Mouse (Mus musculus) kidney, embryonic 15.5 days (tissue): ENCODE measurements around the gene Kcnn4. TPM values are rescaled to one million over a fixed set of nuclear protein-coding genes. Genes with fewer than 3 reads are reported as not detected.

Source experiments
- ATAC-seq: fragments of 200-750 bp; cut with Nextera tagmentation; replicated peaks from 2 replicates; pipeline ENCODE4 v1.8.0; 2017; ENCODE audit warnings: moderate TSS enrichment; ENCODE audit not compliant: low FRiP score
- H3K27ac ChIP-seq: fragments of 300-500 bp; sonication (generic); 2 replicates; pipeline ENCODE4 v1.5.1; 2015; ENCODE audit warnings: mild to moderate bottlenecking, inconsistent platforms
- H3K27me3 ChIP-seq: fragments of 300-500 bp; sonication (generic); 2 replicates; pipeline ENCODE4 v1.6.1; 2015; ENCODE audit warnings: inconsistent platforms
- H3K36me3 ChIP-seq: fragments of 300-500 bp; sonication (generic); 2 replicates; pipeline ENCODE4 v1.6.1; 2015; ENCODE audit warnings: inconsistent platforms
- H3K4me1 ChIP-seq: fragments of 300-500 bp; sonication (generic); 2 replicates; pipeline ENCODE4 v1.6.1; 2015; ENCODE audit warnings: inconsistent platforms
- H3K4me2 ChIP-seq: fragments of 300-500 bp; sonication (generic); 2 replicates; pipeline ENCODE4 v1.6.1; 2015; ENCODE audit warnings: moderate library complexity, mild to moderate bottlenecking, inconsistent platforms
- H3K4me3 ChIP-seq: fragments of 300-500 bp; sonication (generic); replicated peaks from 2 replicates; pipeline ENCODE4 v1.5.1; 2015; ENCODE audit warnings: mild to moderate bottlenecking, inconsistent platforms
- H3K9ac ChIP-seq: fragments of 300-500 bp; sonication (generic); 2 replicates; pipeline ENCODE4 v1.6.1; 2015; ENCODE audit warnings: mild to moderate bottlenecking, inconsistent platforms
- H3K9me3 ChIP-seq: fragments of 300-500 bp; sonication (generic); replicated peaks from 2 replicates; pipeline ENCODE4 v1.6.1; 2016; ENCODE audit warnings: inconsistent platforms
- WGBS: fragments of 180-500 bp; shearing (Covaris S2); methylation state at CpG from one replicate; pipeline ENCODE4 v1.1.7; 2015; ENCODE audit warnings: mixed read lengths; 5-methylcytosine and 5-hydroxymethylcytosine counted together
- polyA plus RNA-seq: library from polyadenylated mRNA; unstranded; fragments of >200 nt; fragmentation: Nextera tagmentation; extraction: Ambion mirVana; gene quantifications from 2 replicates; pipeline ENCODE4 v1.2.1, GENCODE M21; 2015

Kcnn4 gene
- polyA plus RNA-seq, 1 experiment from 2014 or later, result 5.5 TPM

DNA sequence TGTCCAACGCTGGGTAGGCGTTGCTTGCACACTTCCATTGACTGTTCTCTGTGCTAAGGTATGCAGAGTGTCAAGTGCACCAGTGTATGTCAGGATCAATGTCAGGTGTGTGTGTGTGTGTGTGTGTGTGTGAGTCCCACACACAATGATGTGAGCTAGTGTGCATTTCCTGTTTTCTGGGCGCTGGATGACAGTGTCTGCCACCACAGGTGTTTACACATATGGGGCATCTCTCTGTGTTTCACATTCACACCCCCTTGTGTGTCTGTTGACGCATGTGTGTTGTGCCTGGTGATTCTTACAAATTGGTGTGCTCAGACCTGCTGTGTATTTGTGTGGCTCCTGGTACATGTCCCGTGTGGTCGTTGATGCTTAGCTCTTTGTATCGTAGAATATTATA is 1.1 kb upstream of the Kcnn4 start:
- WGBS, result 94% methylated on average over 7 of the region's 7 CpGs
- Histone ChIP-seq H3K27ac (no peak overlapping the region), H3K4me3 (no peak overlapping the region), H3K9me3 (no peaks in the 10 kb centered on the region), H3K36me3 (no peaks in the 10 kb centered on the region), H3K9ac (no peak overlapping the region), H3K4me2 (no peak overlapping the region), H3K27me3 (no peaks in the 10 kb centered on the region), H3K4me1 (peaks cover 25% of the 10 kb centered on the region)
- ATAC-seq, result no peak

DNA sequence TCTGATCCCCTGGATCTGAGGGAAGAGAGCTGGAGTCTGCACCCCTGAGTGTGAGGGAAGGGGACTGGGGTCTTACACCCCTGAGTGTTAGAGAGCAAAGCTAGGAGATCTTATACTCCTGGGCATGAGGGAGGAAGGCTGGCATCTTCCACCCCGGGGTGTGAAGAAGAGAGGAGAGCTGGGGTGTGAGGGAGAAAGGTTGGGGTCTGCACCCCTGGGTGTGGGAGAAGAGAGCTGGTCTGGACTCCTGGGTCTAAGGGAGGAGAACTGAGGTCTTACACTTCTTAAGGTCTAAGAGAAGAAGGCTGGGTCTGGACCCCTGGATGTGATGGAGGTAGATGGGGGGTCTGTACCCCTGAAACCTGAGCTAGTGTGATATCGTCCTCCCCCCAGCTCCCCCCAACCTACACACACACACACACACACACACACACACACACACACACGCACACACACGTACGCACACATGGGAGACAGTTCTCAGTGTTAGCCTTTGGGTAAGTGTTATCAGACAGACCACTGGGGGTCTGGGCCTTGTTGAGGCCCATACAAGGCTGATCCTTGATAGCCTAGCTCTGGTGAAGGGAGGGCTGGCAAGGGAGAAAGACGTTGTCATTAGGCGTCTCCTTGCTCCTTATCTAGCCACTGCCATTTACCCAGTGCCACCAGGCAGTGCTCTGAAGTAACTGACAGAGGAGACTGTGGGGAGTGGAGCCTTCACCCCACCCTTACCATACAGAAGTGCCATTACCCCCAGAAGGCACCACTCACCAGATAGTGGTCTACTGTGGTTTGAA is 1.1 kb downstream of the Kcnn4 start:
- H3K9me3 ChIP-seq, result no peaks in the 10 kb centered on the region
- no peaks in the 10 kb centered on the region for H3K36me3 ChIP-seq
- WGBS, result 83% methylated on average over 7 of the region's 7 CpGs
- H3K9ac ChIP-seq, result no peak overlapping the region
- H3K4me2 ChIP-seq, result peak overlapping the region; percentile 27
- H3K4me1 ChIP-seq, result peaks cover 27% of the 10 kb centered on the region
- peak overlapping the region; percentile 17; the same call in 1 of the 2 replicates for H3K4me3 ChIP-seq
- H3K27me3 ChIP-seq, result no peaks in the 10 kb centered on the region
- no peak overlapping the region for H3K27ac ChIP-seq
- peak; percentile 69 for ATAC-seq

DNA sequence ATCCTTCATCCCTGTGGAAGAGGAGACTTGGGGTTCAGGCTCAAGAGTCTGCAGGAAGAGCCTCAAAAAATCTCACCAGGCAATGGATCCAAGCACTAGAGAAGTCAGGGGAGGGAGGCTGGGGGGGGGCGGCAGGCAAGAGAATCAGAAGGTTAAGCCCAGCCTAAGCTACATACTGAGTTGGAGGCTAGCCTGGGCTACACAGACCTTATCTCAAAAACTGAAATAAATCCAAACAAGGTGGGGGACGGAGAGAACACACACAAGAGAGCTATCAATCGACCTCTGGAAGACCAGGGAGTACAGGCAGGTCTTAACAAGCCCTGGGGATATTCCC is 1.7 kb downstream of the Kcnn4 start:
- no peak for ATAC-seq
- no peak overlapping the region for H3K27ac ChIP-seq
- no peaks in the 10 kb centered on the region for H3K36me3 ChIP-seq
- 78% methylated on average over 3 of the region's 3 CpGs for WGBS
- no peak overlapping the region for H3K9ac ChIP-seq
- H3K4me2 ChIP-seq, result no peak overlapping the region
- no peak overlapping the region for H3K4me3 ChIP-seq
- peaks cover 30% of the 10 kb centered on the region for H3K4me1 ChIP-seq
- H3K9me3 ChIP-seq, result no peaks in the 10 kb centered on the region
- H3K27me3 ChIP-seq, result no peaks in the 10 kb centered on the region

DNA sequence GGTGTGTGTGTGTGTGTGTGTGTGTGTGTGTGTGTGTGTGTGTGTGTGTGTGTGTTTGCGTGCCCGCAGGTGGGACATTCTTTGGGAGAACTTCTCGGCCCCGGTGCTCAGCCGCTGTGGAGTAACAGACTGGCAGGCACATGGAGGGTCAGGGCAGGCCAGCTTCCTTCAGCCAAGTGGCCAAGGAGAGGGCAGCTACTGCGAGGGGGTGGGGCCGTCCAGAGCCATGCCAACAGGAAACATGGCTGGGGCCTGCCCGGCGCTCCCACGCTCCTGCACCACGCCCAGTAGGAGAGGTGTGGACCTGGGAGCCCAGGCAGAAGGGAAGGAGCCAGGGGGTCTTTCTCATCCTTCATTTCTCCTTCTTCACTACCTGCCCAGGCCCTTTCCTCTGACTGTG is 2.2 kb downstream of the Kcnn4 start:
- Histone ChIP-seq H3K4me3 (no peak overlapping the region), H3K27me3 (no peaks in the 10 kb centered on the region; the same call in 1 of the 2 replicates), H3K9me3 (no peaks in the 10 kb centered on the region), H3K4me2 (no peak overlapping the region), H3K4me1 (peaks cover 36% of the 10 kb centered on the region), H3K27ac (no peak overlapping the region), H3K9ac (no peak overlapping the region), H3K36me3 (no peaks in the 10 kb centered on the region)
- 74% methylated on average over 11 of the region's 11 CpGs for WGBS
- ATAC-seq, result no peak

DNA sequence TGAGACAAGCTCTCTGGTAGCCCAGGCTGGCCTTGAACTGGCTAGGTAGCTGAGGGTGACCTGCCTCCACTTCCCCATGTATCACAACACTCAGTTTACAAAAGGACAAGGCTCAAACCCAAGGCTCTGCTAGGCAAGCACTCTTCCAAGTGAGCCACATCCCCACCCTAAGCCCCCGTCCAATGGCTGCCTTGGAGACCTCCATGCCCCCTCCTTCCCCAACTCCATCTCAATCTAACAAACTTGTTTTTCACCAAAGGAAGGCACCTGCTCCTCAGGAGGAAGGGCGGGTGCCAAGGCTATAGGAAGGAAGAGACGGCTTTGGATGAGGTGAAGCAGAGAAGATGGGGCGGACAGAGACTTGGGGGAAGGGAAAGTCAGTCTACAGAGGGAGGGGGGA is 2.7 kb downstream of the Kcnn4 start:
- ATAC-seq, result no peak
- no peaks in the 10 kb centered on the region for H3K9me3 ChIP-seq
- H3K9ac ChIP-seq, result no peak overlapping the region
- 76% methylated on average over 4 of the region's 4 CpGs for WGBS
- H3K27ac ChIP-seq, result 0 out of 2 replicates have a peak overlapping the region, but pooled peaks have one; percentile 18
- no peak overlapping the region for H3K4me3 ChIP-seq
- no peaks in the 10 kb centered on the region; the same call in 1 of the 2 replicates for H3K27me3 ChIP-seq
- H3K4me1 ChIP-seq, result peaks cover 38% of the 10 kb centered on the region
- no peaks in the 10 kb centered on the region for H3K36me3 ChIP-seq
- no peak overlapping the region for H3K4me2 ChIP-seq

DNA sequence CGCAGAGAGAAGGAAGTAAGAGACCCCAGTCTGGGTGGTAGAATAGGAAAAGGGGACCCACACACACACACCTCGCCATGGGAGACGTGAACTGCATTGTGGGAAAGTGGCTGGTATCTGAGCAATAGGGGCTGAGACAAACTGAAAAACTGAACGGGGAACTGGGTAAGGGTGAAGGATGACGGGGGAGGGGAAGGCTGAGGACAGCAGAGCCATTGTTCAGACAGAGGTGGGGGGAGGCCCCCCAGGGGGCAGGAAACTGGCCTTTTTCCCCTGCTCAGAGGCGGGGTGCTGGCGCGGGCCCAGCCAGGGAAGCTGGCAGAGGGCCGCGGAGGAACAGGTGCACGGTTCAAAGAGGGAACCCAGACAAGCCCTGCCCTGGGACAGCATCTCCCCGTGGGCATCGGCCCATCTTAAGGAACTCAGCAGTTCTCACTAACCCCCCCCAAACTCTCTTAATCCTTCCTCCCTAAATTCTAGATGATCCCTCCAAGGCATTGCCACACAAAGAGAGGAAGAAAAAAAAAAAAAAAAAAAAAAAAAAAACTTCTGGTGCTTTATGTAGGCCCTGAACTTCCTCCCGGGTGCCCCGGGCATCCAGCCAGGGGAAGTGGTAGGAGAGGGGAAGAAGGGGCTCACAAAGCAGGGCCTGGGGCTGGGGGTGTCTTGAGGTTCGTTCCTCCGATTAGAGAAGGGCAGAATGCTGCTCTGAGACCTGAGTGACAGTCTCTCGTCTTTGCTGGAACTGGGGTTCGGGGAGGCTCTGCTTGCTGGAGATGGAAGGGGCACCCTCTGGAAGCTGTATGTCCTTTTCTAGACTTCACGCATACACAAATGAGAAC is 3.7 kb downstream of the Kcnn4 start:
- peak overlapping the region; percentile 64 for H3K27ac ChIP-seq
- no peaks in the 10 kb centered on the region for H3K9me3 ChIP-seq
- peaks cover 41% of the 10 kb centered on the region for H3K4me1 ChIP-seq
- ATAC-seq, result peak; percentile 16; the same call in 1 of the 2 replicates
- H3K4me2 ChIP-seq, result no peak overlapping the region
- 40% methylated on average over 20 of the region's 20 CpGs for WGBS
- H3K36me3 ChIP-seq, result no peaks in the 10 kb centered on the region
- no peak overlapping the region for H3K9ac ChIP-seq
- H3K4me3 ChIP-seq, result no peak overlapping the region
- H3K27me3 ChIP-seq, result no peaks in the 10 kb centered on the region; the same call in 1 of the 2 replicates

DNA sequence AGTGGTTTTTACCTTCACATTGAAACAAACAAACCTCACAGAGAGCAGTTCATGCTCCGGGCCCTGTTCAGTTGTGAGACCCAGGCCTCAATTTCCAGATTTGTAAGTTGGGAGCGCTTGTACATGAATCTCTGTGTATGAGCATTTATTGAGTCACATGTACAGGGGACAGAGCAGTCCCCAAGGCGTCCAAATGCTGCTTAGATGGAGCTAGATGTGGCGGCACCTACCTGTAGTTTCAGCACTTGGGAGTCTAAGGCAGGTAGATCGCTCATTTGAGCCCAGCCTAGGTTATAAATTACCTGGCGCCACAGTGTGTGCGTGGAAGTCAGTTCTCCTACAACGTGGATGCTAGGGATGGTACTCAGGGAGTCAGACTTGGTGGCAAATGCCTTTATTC is 6.4 kb downstream of the Kcnn4 start:
- Histone ChIP-seq H3K4me2 (peak overlapping the region; percentile 68), H3K4me3 (no peak overlapping the region), H3K9me3 (no peaks in the 10 kb centered on the region), H3K4me1 (peaks cover 38% of the 10 kb centered on the region), H3K27ac (no peak overlapping the region), H3K9ac (no peak overlapping the region), H3K36me3 (no peaks in the 10 kb centered on the region), H3K27me3 (no peaks in the 10 kb centered on the region; the same call in 1 of the 2 replicates)
- no peak for ATAC-seq
- 85% methylated on average over 8 of the region's 8 CpGs for WGBS

DNA sequence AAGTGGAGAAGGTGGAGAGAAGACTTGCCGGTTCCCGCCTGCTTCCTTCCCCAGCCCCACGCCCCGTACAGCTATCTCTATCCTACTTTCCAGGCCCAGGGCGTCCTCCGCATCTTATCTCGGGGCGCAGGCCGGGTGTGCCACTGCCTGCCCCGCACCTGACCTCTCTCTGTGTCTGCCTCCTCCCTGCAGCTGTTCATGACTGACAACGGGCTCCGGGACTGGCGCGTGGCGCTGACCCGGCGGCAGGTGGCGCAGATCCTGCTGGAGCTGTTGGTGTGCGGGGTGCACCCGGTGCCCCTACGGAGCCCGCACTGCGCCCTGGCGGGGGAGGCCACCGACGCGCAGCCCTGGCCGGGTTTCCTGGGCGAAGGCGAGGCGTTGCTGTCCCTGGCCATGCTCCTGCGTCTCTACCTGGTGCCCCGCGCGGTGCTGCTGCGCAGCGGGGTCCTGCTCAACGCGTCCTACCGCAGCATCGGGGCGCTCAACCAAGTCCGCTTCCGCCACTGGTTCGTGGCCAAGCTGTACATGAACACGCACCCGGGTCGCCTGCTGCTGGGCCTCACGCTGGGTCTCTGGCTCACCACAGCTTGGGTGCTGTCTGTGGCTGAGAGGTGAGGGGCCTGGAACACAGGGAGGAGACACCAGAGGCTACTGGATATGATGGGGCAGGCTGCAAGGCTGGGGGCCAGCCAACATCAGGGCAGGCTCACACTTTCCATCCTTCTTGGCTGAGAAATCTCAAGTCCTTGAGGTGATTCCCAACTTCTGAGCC is 7.2 kb downstream of the Kcnn4 start:
- Histone ChIP-seq H3K4me2 (peak overlapping the region; percentile 68), H3K4me1 (peaks cover 38% of the 10 kb centered on the region), H3K27me3 (no peaks in the 10 kb centered on the region; the same call in 1 of the 2 replicates), H3K4me3 (peak overlapping the region; percentile 39), H3K9me3 (no peaks in the 10 kb centered on the region), H3K36me3 (no peaks in the 10 kb centered on the region), H3K27ac (no peak overlapping the region), H3K9ac (peak overlapping the region; percentile 35; the same call in 1 of the 2 replicates)
- peak; percentile 88 for ATAC-seq
- 7% methylated on average over 49 of the region's 49 CpGs for WGBS

DNA sequence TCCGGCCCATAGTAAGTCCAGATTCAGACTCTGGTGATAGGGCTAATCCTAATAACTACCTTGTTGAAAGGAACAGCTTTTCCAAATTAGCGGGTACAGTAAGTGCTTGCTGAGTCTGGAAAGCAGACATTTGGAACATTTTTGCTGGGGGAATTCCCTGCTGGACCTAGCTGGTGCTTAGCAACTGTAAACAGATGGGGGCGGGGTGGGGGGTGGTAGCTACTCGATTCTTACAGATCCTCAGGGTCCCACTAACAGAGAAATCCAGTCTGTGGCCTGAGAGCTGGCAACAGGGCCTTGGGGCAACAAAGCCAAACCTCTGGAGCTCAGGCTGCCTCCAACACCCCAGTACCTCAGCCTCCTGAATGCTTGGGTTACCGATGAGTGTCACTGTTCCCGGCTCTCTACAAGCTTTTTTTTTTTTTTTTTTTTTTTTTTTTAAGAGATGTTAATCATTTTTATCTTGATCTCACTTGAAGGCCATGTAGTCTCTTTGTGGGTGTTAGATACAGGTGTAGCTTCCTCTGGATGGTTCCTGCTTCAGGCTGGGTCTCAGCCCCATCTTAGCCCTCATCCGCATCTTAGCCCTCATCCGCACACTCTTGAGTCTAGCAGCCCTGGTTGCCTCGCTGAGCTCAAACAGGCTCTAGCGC is 8.1 kb downstream of the Kcnn4 start:
- Histone ChIP-seq H3K9ac (no peak overlapping the region), H3K36me3 (no peaks in the 10 kb centered on the region), H3K9me3 (no peaks in the 10 kb centered on the region), H3K4me1 (peaks cover 32% of the 10 kb centered on the region), H3K4me2 (no peak overlapping the region), H3K27ac (no peak overlapping the region), H3K4me3 (no peak overlapping the region), H3K27me3 (no peaks in the 10 kb centered on the region; the same call in 1 of the 2 replicates)
- ATAC-seq, result no peak
- WGBS, result 78% methylated on average over 10 of the region's 10 CpGs

DNA sequence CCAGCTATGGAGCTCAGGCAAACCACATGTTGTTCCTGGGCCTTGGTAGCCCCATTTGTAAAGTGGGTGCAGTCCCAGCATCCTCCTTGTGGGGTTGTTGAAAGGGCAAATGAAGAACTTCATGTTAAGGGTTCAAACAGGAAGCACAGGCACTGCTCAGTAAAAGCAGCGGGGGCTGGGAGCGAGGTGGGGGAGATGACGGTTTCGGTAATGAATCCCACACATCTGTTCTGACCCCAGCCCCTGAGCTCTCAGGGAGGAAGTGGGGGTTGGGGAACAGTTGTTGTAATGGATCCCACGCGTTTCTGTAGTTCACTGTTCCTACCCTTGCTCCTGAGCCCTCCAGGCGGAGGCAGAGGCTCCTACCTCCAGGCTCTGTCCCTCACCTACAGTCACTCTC is 9.9 kb downstream of the Kcnn4 start:
- WGBS, result 9% methylated on average over 7 of the region's 7 CpGs
- H3K4me3 ChIP-seq, result no peak overlapping the region

DNA sequence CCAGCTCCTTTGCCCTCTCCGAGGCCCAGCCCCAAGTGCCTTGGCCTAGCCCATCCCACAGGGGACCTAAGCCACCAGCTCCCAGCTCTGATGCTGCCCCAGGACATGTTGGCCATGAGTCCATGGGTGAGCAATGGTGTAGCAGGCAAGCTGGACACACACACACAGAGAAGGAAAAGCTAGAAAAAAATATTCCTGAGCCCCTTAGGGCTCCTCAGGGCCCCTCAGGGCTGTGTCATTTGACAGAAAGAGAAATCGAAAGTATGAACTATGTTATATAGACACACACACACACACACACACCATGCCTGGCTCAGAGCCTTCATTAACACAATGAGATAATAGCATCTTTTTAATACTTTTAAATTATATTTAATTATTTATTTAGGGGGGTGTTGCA is 10.3 kb downstream of the Kcnn4 start:
- no peak overlapping the region for H3K4me3 ChIP-seq
- no peak overlapping the region for H3K9ac ChIP-seq
- no peak for ATAC-seq
- 54% methylated on average over 2 of the region's 2 CpGs for WGBS
- no peaks in the 10 kb centered on the region for H3K36me3 ChIP-seq
- H3K27ac ChIP-seq, result peak overlapping the region; percentile 41; the same call in 1 of the 2 replicates
- no peaks in the 10 kb centered on the region for H3K9me3 ChIP-seq
- peaks cover 23% of the 10 kb centered on the region for H3K4me1 ChIP-seq
- H3K27me3 ChIP-seq, result no peaks in the 10 kb centered on the region; the same call in 1 of the 2 replicates
- H3K4me2 ChIP-seq, result no peak overlapping the region

More for the DNA sequence above, 9.9 kb downstream of the Kcnn4 start:
- no peak overlapping the region for H3K4me2 ChIP-seq
- no peak overlapping the region for H3K9ac ChIP-seq
- H3K36me3 ChIP-seq, result no peaks in the 10 kb centered on the region
- H3K27ac ChIP-seq, result peak overlapping the region; percentile 41; the same call in 1 of the 2 replicates
- ATAC-seq, result no peak; the same call in 1 of the 2 replicates
- H3K27me3 ChIP-seq, result no peaks in the 10 kb centered on the region; the same call in 1 of the 2 replicates
- no peaks in the 10 kb centered on the region for H3K9me3 ChIP-seq
- H3K4me1 ChIP-seq, result peaks cover 23% of the 10 kb centered on the region
